Mouse (Mus musculus) ES-Bruce4 (cell line): ENCODE measurements around the gene Znhit2. TPM values are rescaled to one million over a fixed set of nuclear protein-coding genes. Genes with fewer than 3 reads are reported as not detected.

Source experiments
- H3K27ac ChIP-seq: 2 replicates; pipeline ENCODE4 v1.5.1; 2012; ENCODE audit warnings: low read length, inconsistent platforms; ENCODE audit not compliant: insufficient read depth
- H3K27me3 ChIP-seq: 2 replicates; pipeline ENCODE4 v1.6.1; 2012; ENCODE audit warnings: mild to moderate bottlenecking, low read length, inconsistent platforms; ENCODE audit not compliant: control insufficient read depth, poor library complexity, insufficient read depth, severe bottlenecking
- H3K36me3 ChIP-seq: 2 replicates; pipeline ENCODE4 v1.6.1; 2012; ENCODE audit warnings: inconsistent platforms, mild to moderate bottlenecking, low read length, moderate library complexity; ENCODE audit not compliant: control insufficient read depth, poor library complexity, insufficient read depth, severe bottlenecking
- H3K4me1 ChIP-seq: one replicate; pipeline ENCODE4 v1.8.1; 2011; ENCODE audit warnings: low read length; ENCODE audit not compliant: control insufficient read depth, insufficient read depth
- H3K4me3 ChIP-seq: 2 replicates; pipeline ENCODE4 v1.5.1; 2011; ENCODE audit warnings: low read depth, mild to moderate bottlenecking, low read length
- H3K9ac ChIP-seq: 2 replicates; pipeline ENCODE4 v1.6.1; 2012; ENCODE audit warnings: low read depth, mild to moderate bottlenecking, inconsistent platforms; ENCODE audit not compliant: poor library complexity, severe bottlenecking
- H3K9me3 ChIP-seq: replicated peaks from 2 replicates; pipeline ENCODE4 v1.6.1; 2012; ENCODE audit warnings: mild to moderate bottlenecking, low read length, inconsistent platforms; ENCODE audit not compliant: control insufficient read depth, poor library complexity, insufficient read depth, severe bottlenecking
- CTCF ChIP-seq: IDR thresholded peaks from one replicate; pipeline ENCODE4 v1.8.1; 2011; ENCODE audit warnings: low read depth, low read length
- EP300 ChIP-seq: IDR thresholded peaks from 2 replicates; pipeline ENCODE4 v1.6.1; 2011; ENCODE audit warnings: low read depth, low read length; ENCODE audit not compliant: insufficient read depth
- POLR2A ChIP-seq: IDR thresholded peaks from one replicate; pipeline ENCODE4 v1.8.1; 2011; ENCODE audit warnings: low read length; ENCODE audit not compliant: insufficient read depth
- polyA plus RNA-seq: library from polyadenylated mRNA; stranded (reverse); fragments of >200 nt; gene quantifications from 2 replicates; pipeline ENCODE4 v1.2.4, GENCODE M21; 2011; ENCODE audit warnings: low read depth; ENCODE audit not compliant: missing spikeins, insufficient read depth, insufficient read length

The Znhit2 gene
- polyA plus RNA-seq = 6.5 and 8.9 TPM in 2 replicates

DNA sequence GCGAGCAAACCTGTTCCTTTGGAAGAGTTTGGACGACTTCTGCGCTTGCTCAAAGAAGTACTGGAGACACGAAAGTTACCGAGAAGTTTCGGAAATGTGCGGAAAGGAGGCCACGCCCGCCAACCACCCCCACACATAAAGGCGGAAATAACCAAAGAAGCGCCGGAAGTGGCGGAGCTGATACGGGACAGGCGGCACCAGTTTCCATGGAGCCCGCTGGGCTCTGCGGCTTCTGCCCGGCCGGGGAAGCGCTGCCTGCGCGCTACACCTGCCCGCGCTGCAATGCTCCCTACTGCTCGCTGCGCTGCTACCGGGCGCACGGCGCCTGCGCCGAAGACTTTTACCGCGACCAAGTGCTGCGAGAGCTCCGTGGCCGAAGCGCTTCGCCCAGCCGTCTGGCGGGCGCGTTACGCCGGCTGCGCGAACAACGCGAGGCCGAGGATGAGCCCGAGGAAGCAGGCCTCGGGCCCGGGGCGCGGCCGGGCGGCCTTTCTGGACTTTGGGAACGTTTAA lies at the start of gene Znhit2:
Gene Znhit2 (plus strand): TSS at position 172 of the 513 bp plus-strand sequence.
- Histone ChIP-seq H3K36me3 (peaks cover 15% of the 10 kb centered on the region), H3K4me3 (peak within 1 kb of the TSS; percentile 97), H3K4me1 (no peaks in the 10 kb centered on the region), H3K9ac (peak within 1 kb of the TSS; percentile 90), H3K9me3 (no peaks in the 10 kb centered on the region), H3K27me3 (no peaks in the 10 kb centered on the region), H3K27ac (peak within 1 kb of the TSS; percentile 85)
- TF ChIP-seq EP300 = no peak
- no peak for TF ChIP-seq POLR2A
- TF ChIP-seq CTCF = no peak

GRCm38 (mm10) chr19:6013691-6014090 lies 47.3 kb upstream of the Znhit2 start:
- Histone ChIP-seq H3K9me3 (no peaks in the 10 kb centered on the region), H3K9ac (no peak overlapping the region), H3K27ac (no peak overlapping the region), H3K27me3 (no peaks in the 10 kb centered on the region), H3K4me3 (no peak overlapping the region), H3K36me3 (no peaks in the 10 kb centered on the region), H3K4me1 (peaks cover 2% of the 10 kb centered on the region)
- TF ChIP-seq CTCF = no peak
- no peak for TF ChIP-seq EP300
- no peak for TF ChIP-seq POLR2A

DNA sequence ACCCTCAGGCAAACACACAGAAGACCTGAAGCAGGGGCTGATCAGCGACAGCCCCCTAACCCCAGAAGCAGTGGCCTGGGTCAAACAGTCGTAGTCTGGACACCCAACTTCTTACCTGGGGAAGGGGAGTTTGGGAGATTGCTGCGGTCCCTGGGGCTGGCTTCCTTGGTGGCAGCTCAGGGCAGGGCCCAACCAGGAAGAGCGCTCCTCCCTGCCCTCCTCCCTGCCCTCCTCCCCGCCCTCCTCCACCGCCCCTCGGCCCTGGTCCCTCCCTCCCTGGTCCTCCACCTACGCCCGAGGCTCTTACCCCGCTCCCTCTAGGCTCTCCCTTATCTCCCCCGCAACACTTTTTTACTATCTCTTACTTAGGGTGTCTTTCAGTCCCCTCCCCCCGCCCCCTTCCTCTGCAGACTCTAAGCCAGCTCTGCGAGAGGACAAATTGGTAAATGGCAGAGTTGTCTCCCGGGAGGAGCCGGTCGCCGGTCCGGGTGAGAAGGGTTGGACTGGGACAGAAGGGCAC lies 45.9 kb upstream of the Znhit2 start:
- H3K9me3 ChIP-seq = no peaks in the 10 kb centered on the region
- no peaks in the 10 kb centered on the region for H3K36me3 ChIP-seq
- peak overlapping the region; percentile 52 for H3K4me3 ChIP-seq
- TF ChIP-seq POLR2A = no peak
- no peak for TF ChIP-seq EP300
- no peak for TF ChIP-seq CTCF
- peak overlapping the region; percentile 55 for H3K27ac ChIP-seq
- H3K27me3 ChIP-seq = no peaks in the 10 kb centered on the region
- peak overlapping the region; percentile 71 for H3K9ac ChIP-seq
- H3K4me1 ChIP-seq = no peaks in the 10 kb centered on the region

DNA sequence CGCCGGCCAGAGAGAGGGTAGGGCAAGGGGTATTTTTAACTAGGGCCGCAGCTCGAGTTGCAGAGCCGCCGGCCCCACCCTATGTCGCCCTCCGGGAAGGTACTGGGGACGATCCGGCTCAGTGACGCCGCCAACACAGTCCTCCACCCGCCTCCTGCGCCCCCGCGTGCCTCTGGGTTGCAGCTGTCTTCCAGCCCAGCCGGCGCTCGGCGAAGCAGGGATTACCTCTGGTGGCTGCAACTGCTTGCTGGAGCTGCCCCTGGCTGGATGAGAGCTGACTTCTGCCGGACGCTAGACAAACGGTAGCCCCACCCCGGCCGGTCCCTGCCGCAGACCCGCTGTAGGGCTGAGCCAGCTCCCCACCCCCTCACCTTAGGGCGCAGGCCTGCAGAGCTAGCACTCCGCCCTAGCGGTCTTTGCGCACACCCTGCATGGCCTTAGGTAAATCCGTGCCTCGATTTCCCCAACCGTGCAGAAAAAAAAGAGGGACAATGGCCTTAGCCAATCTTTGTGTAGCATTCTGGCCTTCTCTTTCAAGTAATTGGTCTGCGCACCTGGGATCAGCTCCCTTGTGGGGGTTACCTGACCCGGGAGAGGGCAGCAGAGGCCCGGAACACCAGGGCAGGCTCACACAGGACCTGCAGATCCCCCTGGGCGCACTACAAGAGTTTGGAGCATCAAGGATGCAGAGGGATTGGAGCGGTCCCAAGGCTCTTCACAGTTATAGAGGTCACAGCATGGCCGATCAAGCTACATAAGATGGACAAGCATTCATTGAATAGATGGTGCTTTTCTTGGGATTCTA lies 45.3 kb upstream of the Znhit2 start, which contains the start of gene Capn1:
Gene Capn1 (minus strand): TSS at position 387 of the 805 bp plus-strand sequence.
- Histone ChIP-seq H3K4me3 (peak within 1 kb of the TSS; percentile 52), H3K27me3 (no peaks in the 10 kb centered on the region), H3K27ac (peak within 1 kb of the TSS; percentile 55)

DNA sequence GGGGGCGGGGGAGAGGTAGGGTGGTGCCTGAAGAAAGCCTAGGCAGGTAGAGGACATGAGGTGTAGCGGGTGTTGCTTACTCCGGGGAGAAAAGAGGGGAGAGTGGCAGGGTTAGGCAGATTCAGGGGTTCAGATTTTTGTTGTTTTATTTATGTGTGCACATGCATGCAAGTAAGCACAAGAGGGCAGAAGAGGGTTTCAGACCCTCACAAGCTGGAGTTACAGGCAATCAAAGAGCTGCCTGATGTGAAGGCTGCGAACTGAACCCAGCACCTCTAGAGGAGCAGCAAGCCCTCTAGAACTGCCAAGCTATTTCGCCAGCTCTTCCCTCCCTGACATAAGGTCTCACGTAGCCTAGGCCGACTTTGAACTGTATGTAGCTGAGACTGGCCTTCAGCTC lies 44.5 kb upstream of the Znhit2 start:
- Histone ChIP-seq H3K27me3 (no peaks in the 10 kb centered on the region), H3K9me3 (no peaks in the 10 kb centered on the region), H3K9ac (0 out of 2 replicates have a peak overlapping the region, but pooled peaks have one; percentile 2), H3K4me3 (peak overlapping the region; percentile 52), H3K27ac (no peak overlapping the region), H3K4me1 (no peaks in the 10 kb centered on the region), H3K36me3 (no peaks in the 10 kb centered on the region)
- TF ChIP-seq EP300 (no peak), POLR2A (no peak), CTCF (no peak)

More for the DNA sequence above, 45.3 kb upstream of the Znhit2 start, which contains the start of gene Capn1:
- Histone ChIP-seq H3K4me1 (no peaks in the 10 kb centered on the region), H3K9ac (peak within 1 kb of the TSS; percentile 71), H3K36me3 (no peaks in the 10 kb centered on the region), H3K9me3 (no peaks in the 10 kb centered on the region)
- TF ChIP-seq POLR2A (no peak), EP300 (0 out of 2 replicates have a peak, but pooled peaks have one; percentile 36), CTCF (peak; percentile 15)
